Mouse (Mus musculus) spleen, adult 2 months (tissue): ENCODE data around the gene Il4ra. TPM values are rescaled to one million over a fixed set of nuclear protein-coding genes. Genes with fewer than 3 reads are reported as not detected.

ENCODE experiments used
- DNase-seq, 2 experiments: peaks; one replicate each; pipeline versions ENCODE4 v3.0.0 to v3.0.0-alpha.2; 2012 to 2021; ENCODE audit warnings: low spot score in 2 of 2, low read depth in 1 of 2
- H3K27ac ChIP-seq: fragments of 200-500 bp; 2 replicates; pipeline ENCODE4 v1.5.1; 2012; ENCODE audit warnings: low read length, inconsistent platforms; ENCODE audit not compliant: insufficient read depth
- H3K27me3 ChIP-seq: fragments of 200-500 bp; 2 replicates; pipeline ENCODE4 v1.6.1; 2012; ENCODE audit warnings: mild to moderate bottlenecking, moderate library complexity, low read length, inconsistent platforms; ENCODE audit not compliant: control insufficient read depth, insufficient read depth
- H3K36me3 ChIP-seq: fragments of 200-500 bp; 2 replicates; pipeline ENCODE4 v1.6.1; 2012; ENCODE audit warnings: mild to moderate bottlenecking, low read length, inconsistent platforms; ENCODE audit not compliant: control insufficient read depth, insufficient read depth
- H3K4me1 ChIP-seq: fragments of 200-500 bp; 2 replicates; pipeline ENCODE4 v1.6.1; 2011; ENCODE audit warnings: inconsistent platforms; ENCODE audit not compliant: control insufficient read depth, insufficient read depth, insufficient read length
- H3K4me3 ChIP-seq: fragments of 200-500 bp; 2 replicates; pipeline ENCODE4 v1.5.1; 2011; ENCODE audit warnings: mild to moderate bottlenecking, inconsistent platforms; ENCODE audit not compliant: insufficient read depth, insufficient read length; ENCODE audit errors: extremely low read depth
- CTCF ChIP-seq: fragments of 200-500 bp; IDR thresholded peaks from 2 replicates; pipeline ENCODE4 v1.5.1; 2011; ENCODE audit warnings: mild to moderate bottlenecking, inconsistent platforms; ENCODE audit not compliant: insufficient read depth, insufficient read length, insufficient replicate concordance; ENCODE audit errors: extremely low read depth
- POLR2A ChIP-seq: fragments of 200-500 bp; IDR thresholded peaks from 2 replicates; pipeline ENCODE4 v1.6.1; 2011; ENCODE audit warnings: low read depth, low read length, inconsistent platforms
- WGBS: fragments of 180-500 bp; shearing (Covaris S2); methylation state at CpG from one replicate; pipeline ENCODE4 v1.1.7; 2018; 5-methylcytosine and 5-hydroxymethylcytosine counted together
- polyA plus RNA-seq: library from polyadenylated mRNA; depleted of rRNA; stranded (reverse); fragments of >200 nt; gene quantifications from 2 replicates; pipeline ENCODE4 v1.2.3, GENCODE M21; 2012

The Il4ra gene
- polyA plus RNA-seq, 1 experiment: 83.4 TPM

DNA sequence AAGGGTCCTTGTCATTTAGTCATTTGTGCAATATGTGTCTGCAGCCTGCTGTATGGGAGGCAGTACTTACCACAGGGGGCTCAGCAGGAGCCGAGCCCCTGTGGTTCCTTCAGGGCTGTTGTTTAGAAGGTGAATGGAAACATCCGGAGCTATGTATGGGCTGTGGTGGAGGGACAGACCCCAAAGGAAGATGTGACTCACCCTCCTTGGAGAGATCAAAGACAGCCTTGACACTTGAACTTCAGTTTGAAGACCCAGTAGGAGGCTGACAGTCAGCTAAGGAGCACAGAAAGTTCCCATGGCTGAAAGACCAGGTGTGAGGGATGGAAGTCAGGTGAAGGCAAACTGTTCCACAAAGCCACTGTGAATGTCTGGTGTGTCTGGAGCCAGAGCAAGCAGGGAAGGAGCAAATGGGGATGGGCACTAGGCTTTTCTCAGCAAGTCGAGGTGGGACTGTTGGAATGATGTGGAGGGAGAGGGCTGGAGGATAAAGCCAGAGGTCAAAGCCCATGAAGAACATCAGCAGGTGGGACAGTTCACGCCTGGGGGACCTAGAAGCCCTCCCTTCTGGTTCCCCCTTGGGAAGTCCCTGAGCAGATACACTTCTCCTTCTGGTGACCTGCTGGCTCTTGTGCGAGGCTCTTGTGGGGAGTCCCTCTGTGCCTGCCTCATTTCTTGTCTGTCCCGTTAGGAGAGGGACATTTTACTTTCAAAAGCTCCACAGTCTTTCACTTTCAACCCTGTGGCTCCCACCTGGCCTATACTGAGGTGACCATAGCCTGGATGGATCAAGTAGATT lies 55.7 kb downstream of the Il4ra start:
- TF ChIP-seq CTCF (no peak), POLR2A (no peak)
- Histone ChIP-seq H3K27ac (peak overlapping the region; percentile 97), H3K36me3 (peaks cover 14% of the 10 kb centered on the region), H3K27me3 (no peaks in the 10 kb centered on the region), H3K4me1 (peaks cover 8% of the 10 kb centered on the region; the same call in 1 of the 2 replicates), H3K4me3 (peak overlapping the region; percentile 75)
- 8% methylated on average over 6 of the region's 6 CpGs for WGBS
- peak; percentile 65 to 67 for DNase-seq

DNA sequence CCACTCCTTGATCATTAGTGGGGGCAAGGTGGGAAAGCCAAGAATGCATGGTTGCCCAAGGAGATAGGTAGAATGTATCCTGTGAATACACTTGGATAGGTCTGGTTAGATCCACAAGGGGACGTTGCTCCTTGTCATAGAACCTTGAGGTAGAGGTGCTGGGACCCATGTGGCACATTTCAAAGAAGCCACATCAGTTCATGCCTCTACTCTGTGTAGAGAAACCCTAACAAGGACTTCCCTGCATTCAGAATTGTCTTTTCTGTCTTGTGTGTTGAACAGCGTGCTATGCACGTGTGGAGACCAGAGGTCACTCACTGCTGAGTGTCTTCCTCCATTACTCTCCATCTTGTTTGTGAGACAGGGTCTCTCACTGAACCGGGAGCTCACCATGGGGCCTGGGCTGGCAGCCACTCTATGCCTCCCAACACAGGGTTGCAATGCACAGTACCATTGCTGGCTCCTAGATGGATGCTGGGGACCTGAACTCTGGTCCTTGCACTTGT lies 56.3 kb downstream of the Il4ra start:
- no peaks in the 10 kb centered on the region for H3K27me3 ChIP-seq
- peaks cover 14% of the 10 kb centered on the region for H3K36me3 ChIP-seq
- H3K4me1 ChIP-seq: peaks cover 4% of the 10 kb centered on the region; the same call in 1 of the 2 replicates
- TF ChIP-seq CTCF: no peak
- no peak for TF ChIP-seq POLR2A
- no peak for DNase-seq
- peak overlapping the region; percentile 11; the same call in 1 of the 2 replicates for H3K4me3 ChIP-seq
- H3K27ac ChIP-seq: peak overlapping the region; percentile 97
- WGBS: 43% methylated on average over 4 of the region's 4 CpGs

DNA sequence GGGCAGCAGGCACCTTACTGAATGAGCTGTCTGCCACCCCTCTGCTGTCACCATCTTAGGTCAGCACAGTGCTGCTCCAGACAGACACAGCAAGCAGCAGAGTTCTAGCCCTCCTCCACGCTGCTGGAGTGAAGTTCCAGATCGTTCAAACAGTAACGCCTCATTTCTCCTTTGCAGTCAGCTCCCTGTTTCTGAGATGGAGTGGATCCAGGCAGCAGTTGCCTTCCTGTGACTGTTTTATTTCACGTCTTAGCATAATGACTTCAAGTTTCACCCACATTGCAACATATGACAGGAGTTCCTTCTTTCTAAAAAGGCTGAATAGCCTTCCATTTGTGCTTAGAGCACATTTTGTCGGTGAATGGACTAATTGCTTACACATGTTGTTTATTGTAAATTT lies 61.7 kb downstream of the Il4ra start:
- no peak for DNase-seq
- 53% methylated on average over 5 of the region's 5 CpGs for WGBS
- no peak for TF ChIP-seq CTCF
- no peak for TF ChIP-seq POLR2A
- Histone ChIP-seq H3K4me3 (no peak overlapping the region), H3K36me3 (peaks cover 23% of the 10 kb centered on the region), H3K27me3 (no peaks in the 10 kb centered on the region), H3K27ac (0 out of 2 replicates have a peak overlapping the region, but pooled peaks have one; percentile 45), H3K4me1 (peaks cover 7% of the 10 kb centered on the region; the same call in 1 of the 2 replicates)

DNA sequence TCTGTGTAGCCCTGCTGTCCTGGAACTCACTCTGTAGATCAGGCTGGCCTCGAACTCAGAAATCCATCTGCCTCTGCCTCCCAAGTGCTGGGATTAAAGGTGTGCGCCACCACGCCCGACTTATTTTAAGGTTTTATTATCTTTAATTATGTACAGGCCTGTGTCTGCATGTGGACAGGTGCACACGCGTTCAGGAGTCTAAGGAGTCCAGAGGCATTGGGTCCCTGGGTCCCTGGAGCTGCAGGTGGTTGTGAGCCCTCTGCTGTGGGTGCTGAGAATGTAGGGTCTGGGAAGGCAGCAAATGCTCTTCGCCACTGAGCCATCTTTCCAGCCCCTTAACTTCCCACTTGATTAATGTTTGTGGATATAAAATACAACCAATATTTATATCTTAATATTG lies 63.5 kb downstream of the Il4ra start:
- Histone ChIP-seq H3K27ac (no peak overlapping the region), H3K27me3 (no peaks in the 10 kb centered on the region), H3K36me3 (peaks cover 25% of the 10 kb centered on the region), H3K4me3 (no peak overlapping the region), H3K4me1 (peaks cover 8% of the 10 kb centered on the region; the same call in 1 of the 2 replicates)
- no peak for DNase-seq
- no peak for TF ChIP-seq CTCF
- WGBS: 88% methylated on average over 7 of the region's 7 CpGs

DNA sequence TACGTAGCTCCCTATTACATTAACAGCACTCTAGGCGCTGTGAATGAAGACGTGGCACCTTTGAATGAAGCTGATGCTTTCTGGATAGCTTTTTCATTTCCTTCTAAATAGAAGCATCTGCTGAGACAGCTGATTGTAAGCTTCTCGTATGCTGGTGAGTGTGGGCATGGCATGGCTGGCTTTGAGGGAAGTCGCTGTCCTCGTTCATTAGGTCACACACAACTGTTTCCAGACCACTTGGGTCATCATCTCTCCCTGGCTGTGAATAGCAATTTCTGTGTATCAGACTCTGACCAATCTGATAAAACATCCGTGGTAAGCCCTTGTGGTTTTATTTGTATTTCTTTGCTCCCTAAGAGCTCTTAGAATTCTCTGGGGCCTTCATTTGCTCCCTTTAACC lies 66.1 kb downstream of the Il4ra start:
- H3K4me1 ChIP-seq: peaks cover 26% of the 10 kb centered on the region; the same call in 1 of the 2 replicates
- no peak for DNase-seq
- TF ChIP-seq CTCF (no peak), POLR2A (no peak)
- H3K27ac ChIP-seq: no peak overlapping the region
- no peaks in the 10 kb centered on the region for H3K27me3 ChIP-seq
- peaks cover 27% of the 10 kb centered on the region for H3K36me3 ChIP-seq
- 46% methylated on average over 7 of the region's 7 CpGs for WGBS
- H3K4me3 ChIP-seq: no peak overlapping the region

DNA sequence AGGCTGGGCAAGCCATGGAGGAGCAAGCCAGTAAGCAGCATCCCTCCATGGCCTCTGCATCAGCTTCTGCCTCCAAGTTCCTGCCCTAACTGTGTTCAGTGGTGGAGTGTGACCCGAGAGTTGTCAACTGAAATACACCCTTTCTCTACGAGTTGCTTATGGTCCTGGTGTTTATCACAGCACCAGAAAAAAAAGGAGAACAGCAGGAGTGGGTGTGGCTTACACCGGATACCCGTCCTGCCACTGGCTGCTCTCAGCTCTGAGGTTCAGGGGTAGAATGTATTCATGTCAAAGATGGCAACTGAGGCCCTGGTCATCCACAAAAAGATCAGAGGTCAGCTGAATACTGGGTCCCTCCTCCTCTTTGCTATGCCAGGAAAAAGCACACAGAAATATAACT lies 68.2 kb downstream of the Il4ra start:
- WGBS: 53% methylated on average over 4 of the region's 4 CpGs
- DNase-seq: no peak
- H3K27me3 ChIP-seq: no peaks in the 10 kb centered on the region
- H3K4me1 ChIP-seq: peaks cover 27% of the 10 kb centered on the region; the same call in 1 of the 2 replicates
- TF ChIP-seq POLR2A: no peak
- no peak for TF ChIP-seq CTCF
- H3K27ac ChIP-seq: no peak overlapping the region
- peaks cover 31% of the 10 kb centered on the region for H3K36me3 ChIP-seq
- H3K4me3 ChIP-seq: no peak overlapping the region
